Mouse (Mus musculus) gastrocnemius, postnatal 36 days (tissue): ENCODE measurements around the gene Rxra. TPM values are rescaled to one million over a fixed set of nuclear protein-coding genes. Genes with fewer than 3 reads are reported as not detected.

Experiments
- DNase-seq, 2 experiments: peaks; one replicate each; pipeline ENCODE4 v3.0.0; 2022
- intact Hi-C: fragments of 180-260 bp; cut with DNase I; formaldehyde crosslinking; loops from one replicate; pipeline ENCODE4 v1.15.1; 2025
- total RNA-seq, 2 experiments: library from RNA; stranded (reverse); gene quantifications; 2 replicates each; pipeline ENCODE4 v1.2.3; 2021

Rxra gene
- total RNA-seq, 2 experiments from 2014 or later = 95.6 to 103 TPM

- intact Hi-C loops = no loop called here
- peak; percentile 85 to 94 for DNase-seq
Observed at GRCm38 (mm10) chr2:27758414-27759301, 82.4 kb downstream of the Rxra start.

- intact Hi-C loops = no loop called here
- no peak for DNase-seq
Observed at GRCm38 (mm10) chr2:27759431-27759830, 83.2 kb downstream of the Rxra start.

- no peak for DNase-seq
- intact Hi-C loops = loop anchor here (2.0 kb wide), 1 partner anchor 85 kb away; the partner anchor contains the start of gene Rxra
Observed at GRCm38 (mm10) chr2:27761260-27761995, 85.2 kb downstream of the Rxra start.

GRCm38 (mm10) chr2:27761996-27762340 is 85.7 kb downstream of the Rxra start:
- intact Hi-C loops = loop anchor here (2.0 kb wide), 1 partner anchor 85 kb away; the partner anchor contains the start of gene Rxra
- no peak for DNase-seq

- no peak for DNase-seq
- intact Hi-C loops = no loop called here
Observed at GRCm38 (mm10) chr2:27762509-27762908, 86.3 kb downstream of the Rxra start.

- DNase-seq = no peak
- intact Hi-C loops = no loop called here
Observed at GRCm38 (mm10) chr2:27762920-27763780, 86.9 kb downstream of the Rxra start.

GRCm38 (mm10) chr2:27764256-27764936 is 88.2 kb downstream of the Rxra start:
- no peak for DNase-seq
- intact Hi-C loops = no loop called here

- peak; percentile 80 for DNase-seq
- intact Hi-C loops = loop anchor here (1.0 kb wide), 1 partner anchor 213 kb away; no protein-coding TSS in a partner anchor
Observed at GRCm38 (mm10) chr2:27764937-27765319, 88.7 kb downstream of the Rxra start.

GRCm38 (mm10) chr2:27767773-27768172 is 91.5 kb downstream of the Rxra start:
- intact Hi-C loops = no loop called here
- DNase-seq = no peak

- no peak for DNase-seq
- intact Hi-C loops = loop anchor here (1.0 to 5.0 kb wide), 4 partner anchors 148 to 648 kb away; no protein-coding TSS in a partner anchor
Observed at GRCm38 (mm10) chr2:27769701-27770100, 93.5 kb downstream of the Rxra start.

- intact Hi-C loops = loop anchor here (1.0 to 5.0 kb wide), 4 partner anchors 147 to 647 kb away; no protein-coding TSS in a partner anchor
- peak in 1 of 2 experiments; percentile 65 for DNase-seq
Observed at GRCm38 (mm10) chr2:27770205-27770604, 94.0 kb downstream of the Rxra start.

GRCm38 (mm10) chr2:27771936-27772335 is 95.7 kb downstream of the Rxra start:
- DNase-seq = peak; percentile 81 to 86
- intact Hi-C loops = loop anchor here (1.0 to 5.0 kb wide), 4 partner anchors 115 to 645 kb away; no protein-coding TSS in a partner anchor

GRCm38 (mm10) chr2:27772841-27773388 is 96.7 kb downstream of the Rxra start:
- intact Hi-C loops = loop anchor here (1.0 to 5.0 kb wide), 3 partner anchors 114 to 644 kb away; no protein-coding TSS in a partner anchor
- DNase-seq = no peak

- intact Hi-C loops = loop anchor here (5.0 kb wide), 2 partner anchors 143 to 643 kb away; no protein-coding TSS in a partner anchor
- peak; percentile 61 to 74 for DNase-seq
Observed at GRCm38 (mm10) chr2:27773980-27774730, 97.9 kb downstream of the Rxra start.

- intact Hi-C loops = no loop called here
- DNase-seq = no peak
Observed at GRCm38 (mm10) chr2:27775006-27775405, 98.8 kb downstream of the Rxra start.

GRCm38 (mm10) chr2:27775625-27776024 is 99.4 kb downstream of the Rxra start:
- no peak for DNase-seq
- intact Hi-C loops = no loop called here

GRCm38 (mm10) chr2:27777756-27778155 is 101.5 kb downstream of the Rxra start:
- DNase-seq = no peak
- intact Hi-C loops = no loop called here

GRCm38 (mm10) chr2:27778289-27778688 is 102.0 kb downstream of the Rxra start:
- DNase-seq = no peak
- intact Hi-C loops = no loop called here
